Mouse (Mus musculus): ENCODE data around the gene Cltc. TPM values are rescaled to one million over a fixed set of nuclear protein-coding genes. Genes with fewer than 3 reads are reported as not detected.
A peak's percentile ranks its signal among the peaks of the same experiment; 100 is the strongest.

The Cltc gene
- total RNA-seq, 2 experiments from 2014 or later: 508 to 527 TPM

DNA sequence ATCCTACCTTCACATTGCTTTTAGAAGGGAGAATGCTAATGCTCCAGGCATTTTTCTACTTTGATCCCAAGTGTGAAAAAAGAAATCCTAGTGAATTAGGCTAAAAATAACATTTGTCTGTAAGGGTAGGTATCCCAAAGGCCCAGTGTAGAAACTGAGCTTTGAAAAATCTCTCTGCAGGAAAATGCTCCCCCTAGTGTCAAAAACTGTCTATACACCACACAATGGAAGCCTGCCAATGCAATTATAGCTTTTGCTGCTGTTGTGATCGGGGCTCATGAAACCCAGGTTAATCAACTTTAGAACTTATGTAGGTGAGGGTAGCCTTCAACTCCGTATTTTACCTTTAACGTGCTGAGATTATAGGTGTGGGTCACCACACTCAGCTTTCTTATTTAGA, 103.9 kb downstream of the Cltc start:
- DNase-seq (ENCODE audit: extremely low spot score in 1 of 2, low spot score in 2 of 2): peak; percentile 23 to 35
- no peak overlapping the region for H3K4me3 ChIP-seq
- no peak overlapping the region for H3K27ac ChIP-seq
- intact Hi-C loops (cut with DNase I): no loop called here
- TF ChIP-seq CTCF (IDR thresholded peaks at IDR 0.05): peak; percentile 89

DNA sequence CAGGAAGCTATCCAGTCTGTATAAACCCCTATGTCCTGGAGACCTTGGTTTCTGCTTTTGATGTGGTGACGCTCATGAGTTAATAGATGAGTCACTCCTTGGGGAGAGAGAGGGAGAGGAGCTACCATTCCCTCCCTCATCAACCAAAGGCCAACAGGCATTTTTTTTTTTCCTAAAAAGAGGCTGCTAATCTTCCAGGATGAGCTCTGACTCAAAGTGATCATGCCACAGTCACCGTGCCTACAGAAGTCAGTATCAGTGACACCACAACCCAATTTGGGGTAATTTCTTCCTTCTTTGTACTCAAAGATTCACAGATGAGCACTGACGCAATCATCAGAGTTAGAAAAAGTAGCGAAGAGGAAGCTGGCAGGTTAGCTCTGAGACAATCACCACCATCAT, 104.8 kb downstream of the Cltc start:
- H3K27ac ChIP-seq: no peak overlapping the region
- intact Hi-C loops (cut with DNase I): no loop called here
- no peak overlapping the region for H3K4me3 ChIP-seq
- no peak for DNase-seq (ENCODE audit: extremely low spot score in 1 of 2, low spot score in 2 of 2)
- TF ChIP-seq CTCF (IDR thresholded peaks at IDR 0.05): no peak

DNA sequence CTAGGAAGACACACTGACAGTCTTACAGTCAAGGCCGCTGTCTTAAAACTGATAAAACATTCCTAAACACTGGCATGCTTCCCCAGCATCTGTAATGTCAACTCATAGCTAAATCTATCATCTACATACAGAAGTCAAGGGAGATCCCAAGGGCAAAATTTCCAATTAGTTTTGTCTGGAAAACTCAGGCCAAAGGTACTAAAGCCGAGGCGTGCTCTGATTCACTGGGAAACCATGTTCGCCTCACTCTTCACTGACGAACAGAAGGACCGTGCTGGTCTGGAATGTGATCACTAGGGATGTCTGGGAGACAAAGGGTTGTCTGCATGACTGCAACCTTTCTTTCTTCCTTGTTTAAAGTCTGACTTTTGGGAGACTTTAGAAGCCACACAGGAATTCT, 106.7 kb downstream of the Cltc start:
- no peak for TF ChIP-seq CTCF (IDR thresholded peaks at IDR 0.05)
- no peak overlapping the region for H3K4me3 ChIP-seq
- no peak overlapping the region for H3K27ac ChIP-seq
- intact Hi-C loops (cut with DNase I): no loop called here
- no peak for DNase-seq (ENCODE audit: extremely low spot score in 1 of 2, low spot score in 2 of 2)

DNA sequence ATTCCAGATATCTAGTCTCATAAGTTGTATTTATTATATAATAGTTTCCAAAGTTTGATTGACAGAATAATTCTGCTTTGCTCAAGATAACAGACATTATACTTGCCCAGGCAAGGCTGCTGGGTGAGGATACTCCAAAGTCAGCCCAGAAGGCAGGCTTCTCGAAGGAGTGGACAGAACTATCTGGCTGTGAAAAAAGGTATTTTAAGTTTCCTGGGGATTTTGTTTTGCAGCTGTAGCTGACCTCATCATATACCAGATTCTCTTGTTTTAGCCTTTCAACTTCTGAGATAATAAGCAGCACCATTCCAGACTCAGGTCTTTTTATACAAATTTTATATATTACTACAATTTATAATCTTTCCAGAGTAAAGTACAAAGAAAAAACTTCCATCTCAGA, 107.8 kb downstream of the Cltc start:
- Histone ChIP-seq H3K4me3 (no peak overlapping the region), H3K27ac (no peak overlapping the region)
- intact Hi-C loops (cut with DNase I): no loop called here
- TF ChIP-seq CTCF (IDR thresholded peaks at IDR 0.05): no peak
- DNase-seq (ENCODE audit: extremely low spot score in 1 of 2, low spot score in 2 of 2): no peak

DNA sequence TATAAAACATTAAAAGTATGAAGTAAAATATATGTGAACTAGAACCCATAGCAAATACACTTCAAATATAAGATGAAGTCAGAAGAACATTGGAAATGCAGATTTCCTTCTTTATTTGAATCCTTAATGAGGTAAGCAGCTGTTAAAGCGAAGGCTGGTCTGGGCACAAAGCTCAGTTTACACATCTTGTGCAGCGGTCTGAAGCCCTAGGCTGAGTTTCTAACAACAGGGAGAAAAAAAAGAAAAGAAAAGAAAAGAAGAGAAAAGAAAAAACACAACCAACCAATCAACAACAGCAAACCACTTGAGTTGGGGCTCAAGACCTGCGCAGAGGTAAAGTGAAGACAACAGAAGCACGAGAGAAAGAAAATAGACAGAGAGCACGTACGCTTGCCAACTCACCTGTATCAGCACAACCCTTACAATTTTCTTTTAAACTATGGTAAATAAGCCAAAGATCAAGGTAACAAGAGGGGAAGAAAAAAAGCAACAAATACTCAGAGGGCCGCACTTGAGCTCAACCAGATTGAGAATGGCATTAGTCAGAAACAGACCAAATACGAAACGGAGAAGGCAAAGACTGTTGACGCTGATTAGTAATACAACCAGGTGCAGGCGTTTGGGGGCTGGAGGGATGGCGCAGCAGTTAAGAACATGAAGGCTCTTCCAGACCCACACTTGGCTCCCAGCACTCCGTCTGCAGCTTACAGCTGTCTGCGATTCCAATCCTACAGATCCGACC, 109.5 kb downstream of the Cltc start:
- intact Hi-C loops (cut with DNase I): no loop called here
- no peak overlapping the region for H3K4me3 ChIP-seq
- no peak for DNase-seq (ENCODE audit: extremely low spot score in 1 of 2, low spot score in 2 of 2)
- no peak for TF ChIP-seq CTCF (IDR thresholded peaks at IDR 0.05)
- no peak overlapping the region for H3K27ac ChIP-seq

DNA sequence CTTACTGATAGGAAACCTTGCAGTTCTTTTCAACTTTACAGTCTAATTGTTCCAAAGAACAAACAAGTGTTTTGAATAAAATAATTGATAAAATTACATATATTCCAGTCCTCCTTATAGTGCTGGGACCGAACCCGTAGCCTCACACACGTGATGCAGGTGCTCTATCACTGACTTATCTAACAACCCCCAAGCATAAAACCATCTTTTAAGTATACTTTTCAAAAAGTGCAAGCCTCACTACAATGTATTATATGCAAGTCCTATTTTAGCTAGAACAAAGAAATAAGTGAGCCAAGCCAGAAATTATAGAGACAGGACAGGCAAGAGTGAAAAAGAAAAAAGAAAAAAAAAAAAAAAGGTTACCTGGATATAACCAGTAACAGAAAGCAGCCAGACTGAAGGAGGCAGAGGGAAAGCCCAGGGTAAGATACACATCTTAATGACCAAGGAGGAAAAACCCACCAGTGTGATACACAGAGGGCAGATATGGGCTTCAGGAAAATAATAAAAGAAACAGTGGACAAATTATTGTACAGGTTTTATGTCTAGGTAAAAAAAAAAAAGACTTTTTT, 110.4 kb downstream of the Cltc start:
- Histone ChIP-seq H3K27ac (peak overlapping the region; percentile 13; the same call in 1 of the 2 replicates), H3K4me3 (no peak overlapping the region)
- DNase-seq (ENCODE audit: extremely low spot score in 1 of 2, low spot score in 2 of 2): no peak
- intact Hi-C loops (cut with DNase I): no loop called here
- no peak for TF ChIP-seq CTCF (IDR thresholded peaks at IDR 0.05)

DNA sequence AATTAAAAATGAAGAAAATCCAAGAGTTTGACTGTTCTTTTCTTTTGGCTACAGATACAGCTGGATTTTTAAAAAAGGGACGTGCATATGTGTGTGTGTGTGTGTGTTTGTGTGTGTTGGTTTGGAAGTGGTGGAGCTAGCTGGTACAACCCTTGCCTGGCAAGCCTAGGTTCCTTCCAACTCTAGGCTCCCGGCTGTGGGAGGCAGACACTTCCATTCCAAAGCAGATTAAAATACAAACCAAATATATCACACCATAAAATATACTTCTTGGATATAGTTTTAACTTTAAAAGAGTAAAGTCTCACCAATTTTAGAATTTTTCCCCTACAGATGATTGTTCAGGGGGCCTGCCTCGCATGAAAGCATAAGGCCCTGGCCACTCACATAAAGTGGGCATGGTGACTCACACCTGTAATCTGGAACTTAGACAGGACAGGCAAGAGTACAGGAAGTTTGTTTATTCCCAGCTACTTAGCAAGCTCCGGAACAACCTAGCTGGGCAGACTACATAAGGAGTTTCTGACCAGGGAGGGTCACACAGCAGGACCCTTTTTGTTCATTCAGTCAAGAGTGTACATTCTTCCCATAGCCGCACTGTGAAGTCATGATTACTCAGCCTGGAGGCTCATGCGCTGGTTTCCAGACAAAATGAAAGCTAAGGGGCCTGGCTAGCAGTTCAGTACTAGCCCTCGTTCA, 111.1 kb downstream of the Cltc start:
- Histone ChIP-seq H3K4me3 (no peak overlapping the region), H3K27ac (peak overlapping the region; percentile 13; the same call in 1 of the 2 replicates)
- intact Hi-C loops (cut with DNase I): no loop called here
- DNase-seq (ENCODE audit: extremely low spot score in 1 of 2, low spot score in 2 of 2): no peak
- no peak for TF ChIP-seq CTCF (IDR thresholded peaks at IDR 0.05)

DNA sequence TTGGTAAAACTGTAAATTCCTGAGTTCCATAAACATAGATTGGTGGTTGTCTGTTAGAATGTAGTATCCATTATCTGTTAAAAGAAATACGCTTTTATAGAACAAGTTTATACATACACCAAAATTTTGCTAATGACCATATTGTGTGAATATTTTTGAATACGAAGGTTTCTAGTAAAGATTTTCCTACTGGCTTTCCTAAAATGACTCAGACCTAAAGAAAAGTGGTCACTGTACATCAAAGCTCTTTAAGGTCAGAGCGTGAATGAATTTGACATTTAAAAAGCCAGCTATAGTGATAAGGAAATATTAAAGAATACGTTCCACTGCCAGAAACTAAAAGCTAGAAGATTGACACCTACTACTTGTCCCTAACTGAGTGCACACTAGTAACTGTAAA, 112.8 kb downstream of the Cltc start:
- DNase-seq (ENCODE audit: extremely low spot score in 1 of 2, low spot score in 2 of 2): no peak
- TF ChIP-seq CTCF (IDR thresholded peaks at IDR 0.05): no peak
- Histone ChIP-seq H3K4me3 (no peak overlapping the region), H3K27ac (no peak overlapping the region)
- intact Hi-C loops (cut with DNase I): no loop called here

Other genes starting within 250 kb of the Cltc start
- 10 to 100 TPM; 38.5 to 39.2 TPM for gene Rps6kb1, start 212.8 kb downstream of the Cltc start, total RNA-seq (2021)
- gene Tubd1, start 212.6 kb downstream of the Cltc start, total RNA-seq (2021): 1 to 10 TPM; 5.3 to 6.8 TPM
- 100 to 1,000 TPM; 144 to 167 TPM for gene Vmp1, start 73.7 kb downstream of the Cltc start, total RNA-seq (2021)
- 1 to 10 TPM; 7.2 to 7.9 TPM for gene Ptrh2, start 73.6 kb downstream of the Cltc start, total RNA-seq (2021)
- gene Dhx40, start 50.2 kb upstream of the Cltc start, total RNA-seq (2021): 10 to 100 TPM; 17.3 to 19.3 TPM
- 10 to 100 TPM; 42.8 to 45.5 TPM for gene Ypel2, start 236.1 kb upstream of the Cltc start, total RNA-seq (2021)

Data from left cerebral cortex, adult 2 months (tissue).